Mouse (Mus musculus) adrenal gland, postnatal 36 days (tissue): ENCODE data around the gene Cuedc1. TPM values are rescaled to one million over a fixed set of nuclear protein-coding genes. Genes with fewer than 3 reads are reported as not detected.
A peak's percentile ranks its signal among the peaks of the same experiment; 100 is the strongest.

Source experiments
- DNase-seq, 2 experiments: peaks; one replicate each; pipeline ENCODE4 v3.0.0; 2021; ENCODE audit warnings: mixed read lengths in 1 of 2
- total RNA-seq, 2 experiments: library from RNA; stranded (reverse); gene quantifications; 2 replicates each; pipeline ENCODE4 v1.2.3; 2021

The Cuedc1 gene
- total RNA-seq, 2 experiments from 2014 or later: 46.9 to 53.4 TPM

DNA sequence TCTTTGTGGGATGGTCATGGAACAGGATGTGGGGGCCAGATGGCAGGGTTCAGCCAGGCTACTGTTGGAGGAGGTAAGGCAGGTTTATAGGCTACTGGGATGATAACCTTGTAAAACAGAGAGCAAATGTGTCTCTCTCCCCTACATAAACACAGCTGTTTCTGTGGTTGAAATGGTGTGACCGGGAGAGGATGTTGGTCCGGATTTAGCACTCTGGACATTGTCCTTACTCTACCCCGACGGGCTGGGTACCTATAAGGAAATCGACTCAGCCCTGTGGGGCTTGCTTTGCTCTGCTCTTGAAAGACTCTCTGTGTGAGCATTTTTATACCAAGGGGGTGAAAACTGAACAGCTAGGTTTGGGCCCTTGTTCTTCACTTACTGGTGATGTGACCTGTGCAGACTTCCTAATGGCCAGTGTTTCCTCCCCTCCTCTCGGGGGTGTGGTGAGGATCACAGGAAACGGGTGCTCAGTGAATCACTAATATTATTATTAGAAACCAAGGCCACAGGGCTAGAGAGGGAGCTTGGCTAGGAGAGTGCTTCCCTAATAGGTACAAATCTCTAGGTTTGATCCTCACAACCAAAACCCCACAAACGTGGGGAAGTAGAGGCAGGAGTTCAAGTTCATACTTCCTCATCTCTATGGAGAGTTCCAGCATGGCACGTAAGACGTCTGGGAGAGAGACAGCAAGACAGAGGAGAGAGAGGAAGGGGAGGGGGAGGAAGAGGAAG lies 19.7 kb downstream of the Cuedc1 start:
- DNase-seq: peak; percentile 67 to 78

DNA sequence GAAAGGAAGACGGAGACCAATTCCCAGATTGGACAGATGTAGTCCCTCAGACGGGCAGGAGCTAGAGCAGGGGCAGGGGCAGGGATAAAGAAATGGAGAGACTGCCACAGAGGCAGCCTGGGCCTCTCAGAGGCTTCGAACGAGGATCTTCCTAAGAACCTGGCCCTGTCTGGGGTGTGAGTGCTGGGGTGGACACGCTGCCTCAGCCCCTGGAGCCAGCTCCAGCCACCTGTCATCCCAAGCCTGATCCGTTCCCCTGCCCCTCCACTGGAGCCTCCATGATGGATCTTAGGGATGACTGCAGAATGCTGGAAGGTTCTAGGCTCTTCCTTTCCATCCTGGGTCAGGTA lies 20.2 kb downstream of the Cuedc1 start:
- no peak for DNase-seq

DNA sequence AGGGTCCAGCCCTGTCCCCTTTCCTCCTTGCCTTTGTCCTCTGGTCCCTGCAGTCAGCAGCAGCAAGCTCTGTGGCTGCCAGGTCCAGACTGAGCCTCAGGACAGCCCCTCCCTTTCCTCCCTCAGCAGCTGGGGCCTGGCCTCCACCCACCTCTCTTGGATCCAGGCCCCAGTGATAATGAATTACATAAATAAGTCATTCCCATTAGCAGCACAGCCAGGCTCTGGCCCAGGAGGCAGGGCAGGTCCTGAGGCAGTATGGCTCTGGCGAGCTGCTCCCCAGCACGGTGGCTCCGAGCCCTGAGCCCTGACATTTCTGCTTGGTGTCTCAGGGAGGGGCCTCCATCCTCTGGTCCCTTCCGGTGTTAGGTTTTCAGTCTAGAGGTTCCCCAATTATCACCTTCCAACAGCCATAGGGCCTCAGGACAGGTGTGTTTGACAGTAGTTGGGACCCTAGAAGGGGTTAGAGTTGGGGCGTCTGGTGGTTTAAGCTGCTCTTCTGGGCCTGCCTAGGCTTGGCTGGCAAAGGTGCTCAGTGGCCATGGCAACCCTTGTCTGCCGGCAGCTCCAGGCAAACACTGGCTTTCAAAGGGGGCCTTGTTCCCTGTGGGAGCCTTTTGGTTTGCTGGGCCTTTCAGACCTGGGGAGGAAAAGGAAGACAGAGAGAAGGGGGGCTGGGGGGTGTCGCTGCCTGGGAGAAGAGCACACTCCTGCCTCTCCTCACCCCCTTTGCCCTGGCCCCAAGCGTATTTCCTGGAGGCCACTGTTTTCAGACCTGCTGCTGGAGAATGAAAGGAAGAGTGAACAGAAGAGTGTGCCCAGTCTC lies 21.2 kb downstream of the Cuedc1 start:
- DNase-seq: peak; percentile 77 to 82

DNA sequence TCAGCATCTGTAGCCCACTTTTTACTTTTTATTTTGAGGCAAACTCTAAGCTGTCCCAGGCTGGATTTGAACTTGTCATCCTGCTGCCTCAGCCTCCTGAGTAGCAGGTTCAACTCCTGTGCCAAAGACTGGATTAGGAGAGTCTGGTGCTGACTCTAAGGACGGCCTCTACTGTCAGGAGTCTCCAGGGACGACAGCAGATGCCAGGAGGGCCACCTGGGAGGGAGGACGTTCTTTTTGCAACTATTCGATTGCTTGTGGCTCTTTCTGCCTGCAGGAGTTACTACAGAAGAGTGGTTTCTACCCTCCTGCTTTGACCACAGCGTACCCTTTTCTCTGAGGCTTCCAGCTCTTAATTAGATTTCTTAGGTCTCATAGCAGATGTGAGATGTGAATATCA lies 24.7 kb downstream of the Cuedc1 start:
- no peak for DNase-seq

DNA sequence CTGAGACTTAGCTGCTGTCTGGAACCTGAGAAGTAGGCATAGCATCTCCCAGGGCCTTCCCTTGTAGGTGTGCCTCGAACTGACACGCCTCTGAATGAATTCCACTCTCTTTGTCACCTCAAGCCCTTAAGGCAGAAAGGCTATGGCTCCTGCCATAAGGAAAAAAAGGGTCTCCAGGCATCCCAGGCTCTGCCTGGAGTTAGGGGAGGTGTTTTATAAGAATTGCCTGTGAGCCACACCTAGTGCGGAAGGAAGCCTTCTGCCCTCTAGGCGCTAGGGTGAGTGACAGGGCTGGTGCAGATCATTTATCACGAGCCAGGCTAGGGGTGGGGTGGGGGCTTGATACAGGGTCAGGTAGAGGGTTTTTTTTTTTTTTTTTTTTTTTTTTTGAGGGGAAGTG lies 25.2 kb downstream of the Cuedc1 start:
- DNase-seq: no peak

DNA sequence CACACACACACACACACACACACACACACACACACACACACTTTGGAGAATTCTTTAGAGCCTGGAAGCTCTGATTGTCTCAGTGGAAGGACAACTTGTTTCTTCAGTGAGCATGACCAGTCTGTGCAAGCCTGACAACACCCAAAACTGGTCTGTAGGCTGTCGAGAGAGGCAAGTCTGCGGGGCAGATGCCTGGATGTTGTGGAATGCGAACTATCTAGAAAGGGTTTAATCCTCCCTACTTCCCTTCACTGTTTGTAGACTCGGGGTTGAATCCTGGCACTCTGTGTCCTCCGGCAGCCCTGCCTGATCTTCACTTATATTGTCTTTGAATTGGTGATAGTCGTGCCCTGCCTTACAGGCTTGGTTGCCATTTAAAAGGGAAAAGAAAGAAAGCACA lies 25.9 kb downstream of the Cuedc1 start:
- DNase-seq: no peak

DNA sequence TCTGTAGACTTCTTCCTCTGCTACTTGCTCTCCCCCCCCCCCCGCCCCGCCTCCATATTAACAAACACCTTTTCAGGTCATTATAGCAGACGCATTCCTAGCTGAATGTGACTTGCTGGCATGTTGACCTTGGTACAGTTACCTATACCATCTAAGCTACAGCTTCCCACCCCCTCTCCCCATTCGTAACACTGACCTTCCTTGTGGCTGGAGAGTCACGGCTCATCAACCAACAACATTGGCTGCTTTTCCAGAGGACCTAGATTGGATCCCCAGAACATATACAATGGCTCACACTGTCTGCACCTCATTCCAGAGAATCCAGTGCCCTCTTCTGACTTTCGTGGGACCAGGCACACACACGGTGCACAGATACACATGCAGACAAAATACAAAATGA lies 27.6 kb downstream of the Cuedc1 start:
- no peak for DNase-seq

DNA sequence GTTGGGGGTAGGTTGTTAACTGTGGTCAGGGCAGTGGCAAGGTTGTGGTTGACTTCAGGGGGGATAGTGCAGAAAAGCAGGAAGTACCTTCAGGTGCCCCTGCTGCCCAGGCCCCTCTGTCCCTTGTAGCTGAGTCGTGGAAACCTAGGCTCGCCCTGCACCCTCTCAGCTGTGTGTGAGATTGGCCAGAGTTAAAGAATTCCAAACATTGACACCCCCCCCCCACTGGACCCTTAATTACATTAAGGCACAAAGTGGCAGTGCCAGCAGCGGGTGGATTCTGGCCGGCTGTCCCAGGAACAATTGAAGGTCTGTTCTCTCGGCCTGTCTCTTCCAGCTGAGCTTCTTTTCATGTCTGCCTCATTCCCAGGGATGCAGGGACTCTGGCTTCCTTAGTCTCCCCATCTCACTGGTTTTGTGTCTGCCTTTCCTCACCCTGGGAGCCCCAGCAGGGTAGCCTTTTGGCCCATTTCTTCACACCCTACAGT lies 28.5 kb downstream of the Cuedc1 start:
- DNase-seq: no peak

DNA sequence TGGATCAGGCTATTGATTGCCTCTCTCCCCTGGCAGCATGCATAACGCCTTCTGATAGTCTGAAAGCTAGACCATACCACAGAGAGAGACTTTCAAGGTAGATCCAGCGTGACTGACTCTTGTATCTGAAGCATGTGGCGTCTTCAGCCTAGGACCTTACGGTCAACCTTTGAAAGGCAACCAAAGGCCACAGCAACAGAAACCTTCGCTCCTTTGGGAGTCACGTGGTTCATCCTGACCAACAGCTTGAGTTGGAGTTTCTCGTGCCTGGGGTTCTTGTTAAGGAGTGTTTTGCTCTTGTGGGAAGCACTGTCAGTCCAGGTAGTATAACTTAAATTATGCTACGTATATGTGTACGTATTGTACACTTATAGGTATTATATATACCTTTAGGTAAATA lies 30.6 kb downstream of the Cuedc1 start:
- no peak for DNase-seq

DNA sequence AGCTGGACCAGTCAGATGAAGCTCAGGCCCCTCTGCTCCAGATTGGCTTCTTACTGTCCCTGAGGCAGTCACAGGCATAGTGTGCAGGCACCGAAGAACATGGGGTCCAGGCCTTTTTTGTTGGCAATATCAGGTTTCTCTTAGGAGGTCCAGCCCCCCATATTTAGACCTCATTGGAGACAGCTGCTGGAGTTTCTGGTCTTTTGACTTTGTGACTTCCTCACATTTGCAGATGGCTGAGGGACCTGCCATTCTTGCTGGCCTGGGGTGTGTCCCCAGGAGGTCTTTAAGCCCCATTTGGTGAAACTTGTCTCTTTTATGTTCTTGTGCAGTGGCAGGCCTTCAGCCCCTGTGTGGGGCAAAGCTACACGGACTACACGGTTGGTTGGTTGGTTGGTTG lies 31.4 kb downstream of the Cuedc1 start:
- DNase-seq: no peak

DNA sequence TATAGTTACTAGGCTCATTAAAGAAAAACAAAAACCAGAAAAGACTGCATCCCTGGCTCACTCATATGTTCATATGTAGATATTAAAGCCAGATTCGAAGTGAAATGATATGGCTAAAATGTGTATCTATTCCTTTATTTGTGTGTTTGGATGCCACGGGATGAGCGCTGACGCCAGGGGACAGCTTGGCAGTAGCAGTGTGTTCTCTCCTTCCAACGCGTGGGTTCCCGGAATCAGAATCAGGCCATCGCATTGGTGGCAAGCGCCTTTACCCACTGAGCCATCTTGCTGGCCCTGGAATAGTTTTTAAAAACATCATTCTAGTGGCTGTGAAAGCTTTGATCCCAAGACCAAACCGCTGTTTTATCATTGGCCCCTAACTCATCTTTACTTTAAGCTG lies 32.1 kb downstream of the Cuedc1 start:
- no peak for DNase-seq

DNA sequence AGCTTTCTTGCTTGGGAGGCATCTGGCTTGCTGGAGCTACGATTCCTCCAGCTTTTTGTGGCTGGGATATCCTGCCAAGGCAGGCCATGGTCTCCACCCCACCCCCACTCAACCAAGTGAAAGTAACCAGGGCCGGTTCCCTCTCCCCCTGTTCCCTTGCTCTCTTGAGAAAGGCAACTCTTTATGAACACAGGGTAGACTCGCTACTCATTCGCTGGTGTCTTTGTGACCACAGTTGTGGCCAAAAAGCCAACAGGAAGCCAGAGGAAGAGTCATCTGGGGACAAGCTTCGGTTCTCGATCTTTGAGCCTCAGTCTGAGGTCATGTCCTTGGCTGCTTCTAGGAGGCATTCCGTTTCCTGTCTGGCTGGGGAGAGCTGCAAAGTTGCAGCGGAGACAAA lies 34.0 kb downstream of the Cuedc1 start:
- DNase-seq: peak; percentile 71 to 79

DNA sequence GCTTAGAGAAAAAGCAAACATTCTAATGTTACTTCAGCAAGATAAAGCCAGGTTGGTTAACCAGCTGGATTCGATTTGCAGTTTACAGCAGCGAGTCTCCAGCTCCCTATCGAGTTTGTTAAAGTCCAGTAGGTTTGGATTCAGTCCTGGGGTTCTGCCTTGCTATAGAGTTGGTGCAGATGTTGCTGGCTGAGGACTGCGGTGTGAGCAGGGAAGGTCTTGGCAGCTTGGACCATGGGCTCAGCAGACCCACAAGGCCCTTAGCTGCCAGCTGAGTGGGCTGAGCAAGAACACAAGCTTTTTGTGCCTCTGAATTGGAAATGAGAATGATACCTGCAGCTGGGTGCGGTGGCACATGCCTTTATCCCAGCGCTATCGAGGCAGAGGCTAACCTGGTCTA lies 37.4 kb downstream of the Cuedc1 start:
- DNase-seq: no peak

DNA sequence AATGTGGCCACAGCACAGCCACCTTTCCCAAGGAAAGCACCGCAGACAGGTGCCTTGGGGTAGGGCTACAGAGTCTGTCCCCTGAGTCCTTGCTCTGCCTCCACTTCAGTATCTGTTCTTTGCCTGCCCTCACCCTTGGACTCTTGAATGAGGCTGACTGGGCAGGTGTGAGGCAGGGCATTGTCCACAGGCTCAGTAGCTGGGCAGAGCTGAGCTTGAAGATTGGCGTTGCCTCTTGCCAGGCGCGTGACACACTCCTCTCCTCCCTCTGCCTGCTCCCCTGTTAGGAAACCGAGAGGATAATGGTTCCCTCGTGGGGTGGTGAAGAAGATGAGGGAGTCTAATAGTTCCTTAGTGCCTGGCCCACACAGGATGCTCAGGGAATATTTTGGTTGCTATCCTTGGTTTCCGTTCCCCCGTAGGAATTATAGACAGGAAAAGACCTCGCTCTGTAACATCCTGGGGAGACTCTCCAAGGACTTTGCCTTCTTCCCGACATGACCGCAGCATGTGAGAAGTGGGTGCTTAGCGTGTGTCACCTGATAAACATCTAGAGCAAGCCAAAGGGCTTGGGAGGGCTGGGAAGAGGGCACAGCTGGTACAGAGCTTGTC lies 40.1 kb downstream of the Cuedc1 start:
- DNase-seq: no peak

DNA sequence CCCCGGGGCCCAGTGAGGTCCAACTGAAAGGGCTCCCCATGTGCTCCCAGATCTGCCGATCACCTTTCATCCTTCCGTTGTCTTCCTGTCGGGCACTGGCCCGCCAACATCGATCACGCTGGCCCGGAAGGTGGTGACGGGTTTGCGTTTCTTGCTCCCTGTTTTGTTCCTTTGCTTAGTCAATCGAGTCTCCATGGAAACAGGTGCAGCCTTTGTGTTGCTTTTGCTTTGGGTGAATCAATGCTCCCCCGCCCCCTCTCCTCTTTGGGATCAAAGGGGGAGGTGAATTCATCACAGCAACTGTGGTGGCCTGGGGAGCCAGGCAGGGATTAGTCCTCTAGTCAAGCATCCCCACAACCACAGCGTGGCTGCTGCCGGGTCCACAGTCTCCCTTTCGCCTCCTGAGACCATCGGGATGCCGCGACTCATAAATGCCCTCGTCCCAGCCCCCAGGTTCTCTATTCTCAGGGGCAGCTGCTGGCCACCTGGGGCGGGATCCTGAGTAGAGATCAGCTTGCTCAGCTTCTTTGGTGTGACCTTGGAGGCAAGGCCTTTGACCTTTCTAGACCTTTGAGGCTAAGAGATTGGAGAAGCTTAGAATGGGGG lies 41.5 kb downstream of the Cuedc1 start:
- peak; percentile 45 to 64 for DNase-seq

DNA sequence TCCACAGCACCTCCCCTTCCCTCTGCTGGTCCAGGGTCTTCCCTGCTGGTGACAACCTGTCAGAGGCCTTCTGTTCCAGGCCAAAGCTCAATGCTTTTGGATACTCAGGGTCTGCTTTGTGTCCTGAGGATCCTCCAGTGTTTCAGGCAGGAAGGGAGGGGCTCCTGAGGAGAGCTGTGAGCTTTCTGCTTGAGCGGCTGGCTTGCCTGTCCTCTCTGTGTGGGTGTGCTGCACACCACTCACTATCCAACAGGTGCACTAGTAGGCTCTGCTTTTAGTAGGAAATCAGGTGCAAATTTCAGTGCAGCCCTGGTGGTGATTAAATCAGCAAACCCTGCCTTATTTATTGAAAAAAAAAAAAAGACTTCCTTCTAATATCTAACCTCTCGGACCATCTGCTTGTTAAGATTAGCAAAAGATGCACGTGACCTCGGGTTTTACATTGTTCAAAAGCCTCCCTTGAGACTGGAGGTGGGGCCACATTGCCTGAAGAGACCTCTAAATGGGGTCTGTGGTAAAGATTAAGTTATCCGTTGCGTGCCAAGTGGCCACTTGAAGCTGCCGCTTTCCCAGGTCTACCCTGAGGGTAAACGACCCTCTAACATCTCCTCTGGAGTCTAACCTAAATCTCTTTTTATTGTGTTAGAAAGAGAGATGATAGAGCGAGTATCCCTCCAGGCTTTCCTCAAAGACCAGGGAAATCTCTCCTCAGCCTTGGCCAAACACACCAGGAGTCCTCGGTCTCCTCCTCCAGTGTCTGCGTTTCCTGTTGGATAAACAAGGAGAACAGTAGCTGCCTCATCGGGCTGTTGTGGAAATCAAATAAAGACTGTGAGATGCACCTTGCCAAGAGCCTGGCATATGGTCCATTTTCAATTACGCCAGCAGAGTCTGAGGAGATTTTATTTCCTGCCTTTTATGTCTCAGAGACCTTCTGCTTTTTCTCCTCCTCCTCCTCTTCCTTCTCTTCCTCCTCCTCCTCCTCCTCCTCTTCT lies 42.5 kb downstream of the Cuedc1 start:
- no peak for DNase-seq

DNA sequence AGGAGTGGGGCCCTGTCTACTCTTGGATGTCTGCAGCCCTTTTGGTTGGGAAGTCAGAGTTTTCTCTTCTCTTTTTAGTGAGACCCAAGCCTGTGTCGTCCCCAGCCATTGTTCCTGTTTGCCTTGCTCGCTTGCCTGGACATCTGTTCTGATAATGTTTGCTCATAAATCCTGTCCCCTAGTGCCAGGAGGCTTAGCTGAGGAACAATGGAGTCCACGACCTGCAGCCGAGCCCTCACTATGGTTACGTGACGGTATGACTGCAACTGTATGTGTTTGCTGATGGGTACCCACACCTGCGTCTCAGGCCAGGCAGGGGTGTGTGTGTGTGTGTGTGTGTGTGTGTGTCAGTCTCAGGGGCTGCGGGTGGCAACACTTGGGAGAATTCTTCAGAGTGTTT lies 44.5 kb downstream of the Cuedc1 start:
- no peak for DNase-seq

DNA sequence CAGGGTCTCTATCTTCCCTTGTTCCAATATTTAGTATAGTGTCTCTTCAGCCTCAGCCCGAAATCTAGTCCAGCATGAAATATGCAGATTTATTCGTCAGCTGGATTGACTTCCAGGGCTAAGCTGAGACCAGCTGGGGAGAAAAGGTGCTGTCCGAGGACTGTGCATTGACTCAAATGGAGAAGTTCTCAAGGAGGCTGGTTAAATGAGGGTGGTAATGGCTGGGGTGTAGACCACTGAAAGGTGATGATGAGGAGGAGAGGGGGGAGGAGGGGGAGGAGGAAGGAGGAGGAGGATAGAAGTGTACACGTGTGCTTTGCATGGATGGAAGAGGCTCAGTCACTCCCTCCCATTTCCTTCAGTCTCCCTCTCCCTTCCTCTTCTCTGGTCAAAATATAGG lies 46.2 kb downstream of the Cuedc1 start:
- DNase-seq: no peak

DNA sequence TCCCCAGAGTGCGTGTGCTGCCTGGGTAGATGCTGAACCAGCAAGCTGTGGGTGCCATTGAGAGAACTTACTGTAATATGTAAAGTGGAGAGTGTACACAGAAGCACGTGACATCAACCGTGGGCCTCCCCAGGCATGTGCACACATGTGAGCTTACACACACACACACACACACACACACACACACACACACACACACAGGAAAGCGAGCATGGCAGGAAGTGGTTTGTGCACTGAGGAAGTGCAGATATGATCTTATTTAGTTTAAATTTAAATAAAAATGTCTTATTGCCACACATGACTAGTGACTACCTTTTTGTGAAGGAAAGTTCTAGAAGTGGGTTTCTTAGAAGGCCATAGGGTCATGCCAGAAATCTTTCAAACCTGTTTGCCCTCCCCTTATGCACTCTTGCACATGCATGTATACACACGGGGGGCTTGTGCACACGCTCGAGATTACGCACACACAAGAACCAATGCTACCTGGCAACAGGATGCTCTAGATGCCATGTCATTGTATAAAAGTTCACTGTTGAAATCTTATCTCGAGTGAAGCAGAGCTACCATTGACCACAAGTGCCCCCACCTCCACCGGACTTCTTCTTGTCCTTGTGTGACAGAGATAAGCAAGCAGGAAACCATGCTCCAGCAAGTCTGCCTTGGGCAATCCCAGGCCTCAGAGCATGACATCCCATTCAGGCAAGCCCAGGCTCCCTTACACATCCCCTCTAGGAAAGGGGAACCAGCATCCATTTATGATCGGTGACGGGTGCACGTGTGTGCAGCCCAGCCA lies 47.6 kb downstream of the Cuedc1 start:
- DNase-seq: peak in 1 of 2 experiments; percentile 27

DNA sequence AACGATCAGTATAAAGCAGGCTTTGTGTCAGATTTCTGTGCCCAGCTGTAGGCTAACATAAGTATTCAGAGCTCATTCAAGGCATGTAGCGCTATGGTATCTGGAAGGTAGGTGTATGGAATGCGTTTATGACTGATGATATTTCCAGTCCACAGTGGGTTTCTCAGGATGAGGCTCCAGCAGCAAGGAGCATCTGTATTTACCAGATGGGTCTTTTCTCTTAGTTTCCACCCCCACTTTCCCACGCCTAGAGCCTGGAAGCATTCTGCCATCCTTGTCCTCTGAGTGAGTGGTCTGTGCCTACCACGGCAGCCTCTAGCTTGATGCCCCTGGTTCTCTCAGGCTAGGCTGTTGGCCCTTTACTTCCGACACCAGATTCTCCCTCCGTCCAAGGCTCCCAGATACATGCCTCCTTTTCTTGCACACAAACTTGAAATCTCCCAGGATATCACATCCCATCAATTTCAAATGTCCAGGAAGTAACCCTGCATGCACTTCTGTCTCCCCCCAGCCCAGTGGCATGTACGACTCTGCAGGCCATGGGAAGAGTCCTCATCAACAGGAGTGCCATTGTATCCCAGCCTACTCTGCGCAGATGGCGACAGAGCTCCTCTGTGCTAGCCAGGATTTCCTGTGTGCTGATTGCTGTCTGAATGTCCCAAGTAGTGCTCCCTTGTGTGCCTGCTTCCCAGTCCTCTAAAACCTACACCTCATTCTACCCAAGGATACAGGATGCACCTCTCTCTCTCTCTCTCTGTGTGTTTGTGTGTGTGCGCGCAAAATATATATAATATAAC lies 48.6 kb downstream of the Cuedc1 start:
- DNase-seq: no peak
